Mouse (Mus musculus) thymus, adult 2 months (tissue): ENCODE results near the gene Pigt.

ENCODE experiments used
- CTCF ChIP-seq: fragments of 200-500 bp; IDR thresholded peaks from 2 replicates; pipeline ENCODE4 v1.5.1; 2012; ENCODE audit warnings: mild to moderate bottlenecking, control low read depth, low read length, moderate library complexity, borderline replicate concordance; ENCODE audit not compliant: control insufficient read depth, poor library complexity, insufficient read depth; ENCODE audit errors: extremely low read depth
- POLR2A ChIP-seq: fragments of 200-500 bp; IDR thresholded peaks from 2 replicates; pipeline ENCODE4 v1.6.1; 2012; ENCODE audit warnings: mild to moderate bottlenecking, low read length, control low read depth, moderate library complexity; ENCODE audit not compliant: control insufficient read depth, poor library complexity, insufficient read depth; ENCODE audit errors: extremely low read depth

- TF ChIP-seq CTCF, result no peak
- TF ChIP-seq POLR2A, result no peak
Measured at GRCm38 (mm10) chr2:164510621-164511190, 13.4 kb downstream of the Pigt start.
